Mouse (Mus musculus): ENCODE results near the gene Akr1b7. TPM values are rescaled to one million over a fixed set of nuclear protein-coding genes. Genes with fewer than 3 reads are reported as not detected.

Akr1b7 gene
- polyA plus RNA-seq, 1 experiment, result 0.24 TPM

DNA sequence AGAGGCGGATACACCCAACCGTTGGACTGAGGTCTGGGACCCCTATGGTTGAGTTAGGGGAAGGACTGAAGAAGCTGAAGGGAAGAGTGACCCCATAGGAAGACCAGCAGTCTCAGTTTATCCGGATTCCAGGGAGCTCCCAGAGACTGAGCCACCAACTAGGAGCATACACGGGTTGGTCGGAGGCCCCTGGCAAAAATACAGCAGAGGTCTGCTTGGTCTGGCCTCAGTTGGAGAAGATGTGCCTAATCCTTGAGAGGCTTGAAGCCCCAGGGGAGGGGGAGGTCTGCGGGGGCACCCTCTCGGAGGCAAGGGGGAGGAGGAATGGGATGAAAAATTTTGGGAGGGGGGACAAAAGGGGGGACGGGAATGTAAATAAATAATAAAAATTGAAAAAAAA lies 28.7 kb upstream of the Akr1b7 start:
- Histone ChIP-seq H3K4me3 (ENCODE audit: control insufficient read depth, insufficient read depth, low read length) (no peak overlapping the region), H3K27ac (ENCODE audit: control insufficient read depth, insufficient read depth, low read length) (no peak overlapping the region), H3K4me1 (replicated peaks; ENCODE audit: control insufficient read depth, insufficient read depth, low read length) (peaks cover 10% of the 10 kb centered on the region), H3K36me3 (ENCODE audit: control insufficient read depth, insufficient read depth, low read length) (peaks cover 6% of the 10 kb centered on the region; the same call in 1 of the 2 replicates), H3K27me3 (ENCODE audit: control insufficient read depth, insufficient read depth, low read length) (no peaks in the 10 kb centered on the region)
- DNase-seq, result no peak
- 91% methylated on average over 8 of the region's 8 CpGs for WGBS
- TF ChIP-seq CTCF (IDR thresholded peaks at IDR 0.05; ENCODE audit: borderline replicate concordance, control insufficient read depth, extremely low read depth, insufficient read depth, low read length, poor library complexity), result no peak
- no peak for TF ChIP-seq POLR2A (IDR thresholded peaks at IDR 0.05; ENCODE audit: control insufficient read depth, extremely low read depth, insufficient read depth, low read length, poor library complexity)

GRCm38 (mm10) chr6:34384110-34384661 lies 27.9 kb upstream of the Akr1b7 start, which contains the start of gene Akr1b10:
Gene Akr1b10, plus strand, starts transcription at chr6:34384218.
- DNase-seq, result peak; percentile 73
- WGBS, result under 1% methylated on average over 17 of the region's 17 CpGs
- H3K4me1 ChIP-seq (replicated peaks; ENCODE audit: control insufficient read depth, insufficient read depth, low read length), result peaks cover 10% of the 10 kb centered on the region

GRCm38 (mm10) chr6:34384701-34385370 lies 27.3 kb upstream of the Akr1b7 start:
- Histone ChIP-seq H3K36me3 (ENCODE audit: control insufficient read depth, insufficient read depth, low read length) (peaks cover 20% of the 10 kb centered on the region), H3K4me1 (replicated peaks; ENCODE audit: control insufficient read depth, insufficient read depth, low read length) (peaks cover 10% of the 10 kb centered on the region), H3K27ac (ENCODE audit: control insufficient read depth, insufficient read depth, low read length) (peak overlapping the region; percentile 35), H3K4me3 (ENCODE audit: control insufficient read depth, insufficient read depth, low read length) (peak overlapping the region; percentile 78), H3K27me3 (ENCODE audit: control insufficient read depth, insufficient read depth, low read length) (no peaks in the 10 kb centered on the region)
- 15% methylated on average over 13 of the region's 13 CpGs for WGBS
- TF ChIP-seq POLR2A (IDR thresholded peaks at IDR 0.05; ENCODE audit: control insufficient read depth, extremely low read depth, insufficient read depth, low read length, poor library complexity) (no peak), CTCF (IDR thresholded peaks at IDR 0.05; ENCODE audit: borderline replicate concordance, control insufficient read depth, extremely low read depth, insufficient read depth, low read length, poor library complexity) (no peak)
- peak; percentile 35 for DNase-seq

More at GRCm38 (mm10) chr6:34384110-34384661, 27.9 kb upstream of the Akr1b7 start, which contains the start of gene Akr1b10:
- Histone ChIP-seq H3K27ac (ENCODE audit: control insufficient read depth, insufficient read depth, low read length) (peak within 1 kb of the TSS; percentile 68), H3K27me3 (ENCODE audit: control insufficient read depth, insufficient read depth, low read length) (no peaks in the 10 kb centered on the region), H3K4me3 (ENCODE audit: control insufficient read depth, insufficient read depth, low read length) (peak within 1 kb of the TSS; percentile 78), H3K36me3 (ENCODE audit: control insufficient read depth, insufficient read depth, low read length) (peaks cover 14% of the 10 kb centered on the region)
- no peak for TF ChIP-seq CTCF (IDR thresholded peaks at IDR 0.05; ENCODE audit: borderline replicate concordance, control insufficient read depth, extremely low read depth, insufficient read depth, low read length, poor library complexity)
- TF ChIP-seq POLR2A (IDR thresholded peaks at IDR 0.05; ENCODE audit: control insufficient read depth, extremely low read depth, insufficient read depth, low read length, poor library complexity), result no peak

DNA sequence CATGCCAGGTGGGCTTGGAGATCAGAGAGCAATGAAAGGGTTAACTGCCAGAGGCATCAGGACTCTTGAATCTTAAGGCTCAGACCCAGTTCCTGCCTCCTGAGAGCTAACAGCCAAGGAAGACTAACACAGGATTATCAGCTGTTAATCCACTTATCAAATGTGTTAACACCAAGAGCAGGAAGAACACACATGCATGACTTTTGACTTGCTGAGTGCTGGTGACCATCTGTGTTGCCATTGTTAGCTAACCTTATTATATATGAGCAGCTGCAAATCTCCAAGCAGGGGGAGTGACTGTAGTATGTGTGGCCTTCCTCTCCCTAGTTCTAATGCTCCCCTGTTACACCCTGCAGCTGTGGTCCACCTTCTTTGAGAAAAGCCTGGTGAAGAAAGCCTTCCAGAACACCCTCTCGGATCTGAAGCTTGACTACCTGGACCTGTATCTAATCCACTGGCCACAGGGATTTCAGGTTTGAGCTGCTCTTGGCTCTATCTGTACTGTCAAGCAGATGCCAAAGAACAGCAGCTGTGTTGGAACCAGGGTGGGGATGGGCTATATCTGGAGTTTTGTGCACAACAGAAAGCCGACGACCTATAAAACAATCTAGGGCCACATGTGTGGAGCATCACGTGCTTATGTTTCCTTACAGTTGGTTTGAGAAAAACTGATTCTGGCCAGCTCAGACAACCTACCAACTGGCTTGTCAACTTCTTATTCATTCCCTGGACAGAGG lies 23.5 kb upstream of the Akr1b7 start:
- Histone ChIP-seq H3K4me3 (ENCODE audit: control insufficient read depth, insufficient read depth, low read length) (no peak overlapping the region), H3K27me3 (ENCODE audit: control insufficient read depth, insufficient read depth, low read length) (no peaks in the 10 kb centered on the region), H3K27ac (ENCODE audit: control insufficient read depth, insufficient read depth, low read length) (no peak overlapping the region), H3K4me1 (replicated peaks; ENCODE audit: control insufficient read depth, insufficient read depth, low read length) (peaks cover 3% of the 10 kb centered on the region; the same call in 1 of the 2 replicates), H3K36me3 (ENCODE audit: control insufficient read depth, insufficient read depth, low read length) (peaks cover 57% of the 10 kb centered on the region)
- DNase-seq, result no peak
- 99% methylated on average over 4 of the region's 4 CpGs for WGBS
- TF ChIP-seq CTCF (IDR thresholded peaks at IDR 0.05; ENCODE audit: borderline replicate concordance, control insufficient read depth, extremely low read depth, insufficient read depth, low read length, poor library complexity), result no peak
- no peak for TF ChIP-seq POLR2A (IDR thresholded peaks at IDR 0.05; ENCODE audit: control insufficient read depth, extremely low read depth, insufficient read depth, low read length, poor library complexity)

DNA sequence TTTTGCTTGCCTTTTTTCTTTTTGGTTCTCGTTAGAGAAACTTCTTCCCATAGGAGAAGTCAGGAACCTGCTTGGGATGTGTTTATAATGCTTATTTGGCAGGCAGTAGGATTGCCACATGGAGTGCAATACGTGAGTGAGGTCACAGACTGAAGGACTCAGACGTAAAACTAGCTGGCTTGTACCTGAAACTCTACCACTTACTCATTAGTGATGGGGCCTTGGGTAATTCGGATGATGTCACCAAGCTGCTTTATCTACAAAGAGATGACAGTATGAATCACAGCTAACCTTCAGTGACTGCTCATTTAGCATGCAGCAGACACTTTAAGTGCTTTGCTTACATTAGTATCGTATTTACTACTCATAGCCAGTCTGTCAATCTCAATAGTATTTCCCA lies 16.2 kb upstream of the Akr1b7 start:
- Histone ChIP-seq H3K36me3 (ENCODE audit: control insufficient read depth, insufficient read depth, low read length) (peaks cover 52% of the 10 kb centered on the region), H3K27ac (ENCODE audit: control insufficient read depth, insufficient read depth, low read length) (no peak overlapping the region), H3K27me3 (ENCODE audit: control insufficient read depth, insufficient read depth, low read length) (no peaks in the 10 kb centered on the region), H3K4me1 (replicated peaks; ENCODE audit: control insufficient read depth, insufficient read depth, low read length) (no peaks in the 10 kb centered on the region), H3K4me3 (ENCODE audit: control insufficient read depth, insufficient read depth, low read length) (no peak overlapping the region)
- TF ChIP-seq CTCF (IDR thresholded peaks at IDR 0.05; ENCODE audit: borderline replicate concordance, control insufficient read depth, extremely low read depth, insufficient read depth, low read length, poor library complexity), result no peak
- no peak for TF ChIP-seq POLR2A (IDR thresholded peaks at IDR 0.05; ENCODE audit: control insufficient read depth, extremely low read depth, insufficient read depth, low read length, poor library complexity)
- no peak for DNase-seq
- WGBS, result 96% methylated on average over 5 of the region's 5 CpGs

GRCm38 (mm10) chr6:34398431-34398830 lies 13.7 kb upstream of the Akr1b7 start:
- Histone ChIP-seq H3K4me1 (replicated peaks; ENCODE audit: control insufficient read depth, insufficient read depth, low read length) (no peaks in the 10 kb centered on the region), H3K27me3 (ENCODE audit: control insufficient read depth, insufficient read depth, low read length) (no peaks in the 10 kb centered on the region), H3K36me3 (ENCODE audit: control insufficient read depth, insufficient read depth, low read length) (peaks cover 27% of the 10 kb centered on the region), H3K27ac (ENCODE audit: control insufficient read depth, insufficient read depth, low read length) (no peak overlapping the region), H3K4me3 (ENCODE audit: control insufficient read depth, insufficient read depth, low read length) (no peak overlapping the region)
- 96% methylated on average over 6 of the region's 6 CpGs for WGBS
- no peak for TF ChIP-seq POLR2A (IDR thresholded peaks at IDR 0.05; ENCODE audit: control insufficient read depth, extremely low read depth, insufficient read depth, low read length, poor library complexity)
- no peak for TF ChIP-seq CTCF (IDR thresholded peaks at IDR 0.05; ENCODE audit: borderline replicate concordance, control insufficient read depth, extremely low read depth, insufficient read depth, low read length, poor library complexity)
- DNase-seq, result no peak
